Comparison of ENCODE assay signal across 8 mouse cellular contexts in the genomic region with DNA sequence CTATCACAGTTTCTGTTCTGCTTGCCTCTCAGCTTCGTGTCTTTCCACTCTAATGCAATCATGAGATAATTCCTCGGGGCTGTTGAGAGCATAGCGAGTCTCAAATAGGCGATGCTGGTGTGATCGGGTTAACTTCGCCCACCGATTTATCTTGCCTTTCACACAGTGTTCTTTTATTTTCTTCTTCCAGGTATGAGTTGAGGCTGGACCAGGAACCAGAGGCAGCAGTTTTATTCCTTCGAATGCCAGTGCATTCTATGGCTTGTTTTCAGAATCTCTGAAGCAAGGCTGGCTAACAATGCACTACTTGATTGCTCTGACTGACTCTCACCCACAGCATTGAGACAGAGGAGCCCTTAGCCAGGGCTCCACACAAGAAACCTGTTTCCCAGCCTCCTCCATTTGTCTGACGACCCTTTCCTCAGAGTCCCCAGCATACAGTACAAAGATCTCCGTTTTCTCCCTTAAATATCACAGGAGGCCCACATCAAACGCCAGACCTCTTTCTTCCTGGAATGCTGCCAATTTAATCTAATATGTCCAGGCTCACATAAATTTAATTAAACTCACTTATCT.
DNase-seq lines count a peak whose midpoint lies in the region; ATAC-seq and TF ChIP-seq lines count a peak whose summit lies in the region.

No protein-coding gene starts in this region.

- WGBS in heart, postnatal 0 days = 45% methylated on average over 11 of the region's 11 CpGs
- WGBS in embryonic facial prominence, embryonic 10.5 days = 20% methylated on average over 11 of the region's 11 CpGs
- 36% methylated on average over 11 of the region's 11 CpGs for WGBS in intestine, embryonic 15.5 days
- WGBS in midbrain, postnatal 0 days = 19% methylated on average over 11 of the region's 11 CpGs

- no peak for DNase-seq in heart, postnatal 0 days (ENCODE audit: low spot score)
- DNase-seq in heart, postnatal 14 days = no peak
- peak; percentile 23 for DNase-seq in embryonic facial prominence, embryonic 10.5 days (ENCODE audit: low spot score)
- DNase-seq in midbrain, postnatal 0 days (ENCODE audit: low spot score) = peak; percentile 38
- no peak for DNase-seq in urinary bladder, postnatal 14 days (ENCODE audit: low spot score)
- DNase-seq in frontal cortex, adult 2 months (ENCODE audit: extremely low spot score in 1 of 2, low spot score in 1 of 2) = no peak
- DNase-seq in spleen, postnatal 14 days (ENCODE audit: low spot score in 2 of 2) = no peak

- intact Hi-C loops in heart, postnatal 14 days (cut with DNase I) = no loop called here

- no peak for ATAC-seq in heart, postnatal 0 days (ENCODE audit: insufficient read depth, low read depth)
- ATAC-seq in intestine, embryonic 15.5 days = 0 out of 2 replicates have a peak, but pooled peaks have one; percentile 16
- ATAC-seq in midbrain, postnatal 0 days (ENCODE audit: low FRiP score) = no peak

- TF ChIP-seq CTCF in heart, postnatal 0 days (IDR thresholded peaks at IDR 0.05; ENCODE audit: low read depth) = no peak
- TF ChIP-seq CTCF in midbrain, postnatal 0 days (IDR thresholded peaks at IDR 0.05) = no peak

- H3K36me3 ChIP-seq in heart, postnatal 0 days (replicated peaks; ENCODE audit: control insufficient read depth, insufficient read depth, low read length) = no peaks in the 10 kb centered on the region
- no peaks in the 10 kb centered on the region for H3K36me3 ChIP-seq in embryonic facial prominence, embryonic 10.5 days (replicated peaks)
- H3K36me3 ChIP-seq in intestine, embryonic 15.5 days = no peaks in the 10 kb centered on the region
- H3K36me3 ChIP-seq in midbrain, postnatal 0 days (ENCODE audit: insufficient read depth, low read length) = no peaks in the 10 kb centered on the region

- TF ChIP-seq EP300 in heart, postnatal 0 days (IDR thresholded peaks at IDR 0.05; ENCODE audit: low read depth) = no peak

- 0 out of 2 replicates have a peak overlapping the region, but pooled peaks have one; percentile 24 for H3K4me3 ChIP-seq in heart, postnatal 0 days (ENCODE audit: low read depth, low read length)
- peak overlapping the region; percentile 53 for H3K4me3 ChIP-seq in embryonic facial prominence, embryonic 10.5 days
- 0 out of 2 replicates have a peak overlapping the region, but pooled peaks have one; percentile 12 for H3K4me3 ChIP-seq in intestine, embryonic 15.5 days (replicated peaks)
- H3K4me3 ChIP-seq in midbrain, postnatal 0 days (ENCODE audit: low read depth, low read length) = no peak overlapping the region

- H3K9me3 ChIP-seq in heart, postnatal 0 days (replicated peaks; ENCODE audit: control insufficient read depth, low read length) = no peaks in the 10 kb centered on the region
- H3K9me3 ChIP-seq in embryonic facial prominence, embryonic 10.5 days = no peaks in the 10 kb centered on the region
- no peaks in the 10 kb centered on the region for H3K9me3 ChIP-seq in intestine, embryonic 15.5 days
- no peaks in the 10 kb centered on the region for H3K9me3 ChIP-seq in midbrain, postnatal 0 days (ENCODE audit: low read length)

- H3K4me2 ChIP-seq in heart, postnatal 0 days (ENCODE audit: low read depth, low read length) = peak overlapping the region; percentile 52
- H3K4me2 ChIP-seq in intestine, embryonic 15.5 days (replicated peaks) = peak overlapping the region; percentile 60
- H3K4me2 ChIP-seq in midbrain, postnatal 0 days (ENCODE audit: low read depth, low read length, poor library complexity, severe bottlenecking) = peak overlapping the region; percentile 26; the same call in 1 of the 2 replicates

- H3K4me1 ChIP-seq in heart, postnatal 0 days (ENCODE audit: control insufficient read depth, insufficient read depth) = peaks cover 16% of the 10 kb centered on the region; the same call in 1 of the 2 replicates
- peaks cover 50% of the 10 kb centered on the region for H3K4me1 ChIP-seq in embryonic facial prominence, embryonic 10.5 days
- H3K4me1 ChIP-seq in intestine, embryonic 15.5 days (replicated peaks) = peaks cover 30% of the 10 kb centered on the region
- H3K4me1 ChIP-seq in midbrain, postnatal 0 days (ENCODE audit: insufficient read depth, low read length) = peaks cover 12% of the 10 kb centered on the region; the same call in 1 of the 2 replicates

- no peak overlapping the region for H3K27ac ChIP-seq in heart, postnatal 0 days (ENCODE audit: low read depth)
- H3K27ac ChIP-seq in embryonic facial prominence, embryonic 10.5 days (replicated peaks) = peak overlapping the region; percentile 83
- 0 out of 2 replicates have a peak overlapping the region, but pooled peaks have one; percentile 32 for H3K27ac ChIP-seq in intestine, embryonic 15.5 days
- H3K27ac ChIP-seq in midbrain, postnatal 0 days (ENCODE audit: low read depth, low read length) = peak overlapping the region; percentile 14; the same call in 1 of the 2 replicates

- H3K27me3 ChIP-seq in heart, postnatal 0 days (ENCODE audit: control insufficient read depth, insufficient read depth, low read length) = peaks cover 6% of the 10 kb centered on the region; the same call in 1 of the 2 replicates
- peaks cover 3% of the 10 kb centered on the region; the same call in 1 of the 2 replicates for H3K27me3 ChIP-seq in embryonic facial prominence, embryonic 10.5 days (replicated peaks; ENCODE audit: low read depth, poor library complexity, severe bottlenecking)
- H3K27me3 ChIP-seq in intestine, embryonic 15.5 days (replicated peaks) = no peaks in the 10 kb centered on the region
- no peaks in the 10 kb centered on the region for H3K27me3 ChIP-seq in midbrain, postnatal 0 days (ENCODE audit: insufficient read depth, low read length)

- no peak overlapping the region for H3K9ac ChIP-seq in heart, postnatal 0 days (replicated peaks; ENCODE audit: low read depth, low read length)
- H3K9ac ChIP-seq in intestine, embryonic 15.5 days = no peak overlapping the region
- H3K9ac ChIP-seq in midbrain, postnatal 0 days (replicated peaks; ENCODE audit: low read length, poor library complexity, severe bottlenecking) = no peak overlapping the region

Comparison
In these comparisons a context has a peak if more than half of its experiments do, and no peak if none do; other contexts are left out.
1. DNase-seq: peak in embryonic facial prominence, embryonic 10.5 days (single experiment) and midbrain, postnatal 0 days (single experiment); none in heart, postnatal 0 days (single experiment), heart, postnatal 14 days (0 of 2), urinary bladder, postnatal 14 days (single experiment), frontal cortex, adult 2 months (0 of 2) and spleen, postnatal 14 days (0 of 2).
2. Peak in every context shown above with its lines, with median percentiles within 50 percentile points of each other: H3K4me2 ChIP-seq.